Comparison of ENCODE assay signal across 8 mouse cellular contexts in genomic region chr16:94536417-94537158, GRCm38 (mm10). TPM values are rescaled to one million over a fixed set of nuclear protein-coding genes. Genes with fewer than 3 reads are reported as not detected.
A peak's percentile ranks its signal among the peaks of the same experiment; 100 is the strongest.
DNase-seq lines count a peak whose midpoint lies in the region; ATAC-seq and TF ChIP-seq lines count a peak whose summit lies in the region.

No protein-coding gene starts in this region.

- H3K4me3 ChIP-seq in E14TG2a.4 (replicated peaks; ENCODE audit: low read length), result peak overlapping the region; percentile 45; the same call in 1 of the 2 replicates
- no peak overlapping the region for H3K4me3 ChIP-seq in heart, embryonic 15.5 days
- no peak overlapping the region for H3K4me3 ChIP-seq in limb, embryonic 15.5 days
- no peak overlapping the region for H3K4me3 ChIP-seq in hindbrain, embryonic 11.5 days (ENCODE audit: low read depth, low read length)

- H3K36me3 ChIP-seq in E14TG2a.4 (ENCODE audit: insufficient read depth, low read length), result no peaks in the 10 kb centered on the region
- no peaks in the 10 kb centered on the region for H3K36me3 ChIP-seq in heart, embryonic 15.5 days
- H3K36me3 ChIP-seq in limb, embryonic 15.5 days, result no peaks in the 10 kb centered on the region
- no peaks in the 10 kb centered on the region for H3K36me3 ChIP-seq in hindbrain, embryonic 11.5 days (ENCODE audit: control insufficient read depth, insufficient read depth, low read length)

- 0 out of 2 replicates have a peak overlapping the region, but pooled peaks have one; percentile 6 for H3K9ac ChIP-seq in heart, embryonic 15.5 days
- no peak overlapping the region for H3K9ac ChIP-seq in limb, embryonic 15.5 days
- no peak overlapping the region for H3K9ac ChIP-seq in hindbrain, embryonic 11.5 days (ENCODE audit: low read depth, low read length)

- no peaks in the 10 kb centered on the region for H3K9me3 ChIP-seq in E14TG2a.4 (ENCODE audit: low read length)
- no peaks in the 10 kb centered on the region for H3K9me3 ChIP-seq in heart, embryonic 15.5 days (replicated peaks)
- no peaks in the 10 kb centered on the region for H3K9me3 ChIP-seq in limb, embryonic 15.5 days
- no peaks in the 10 kb centered on the region for H3K9me3 ChIP-seq in hindbrain, embryonic 11.5 days (ENCODE audit: control insufficient read depth, low read length)

- 64% methylated on average over 7 of the region's 7 CpGs for WGBS in heart, embryonic 15.5 days
- WGBS in limb, embryonic 15.5 days, result 44% methylated on average over 7 of the region's 7 CpGs
- 74% methylated on average over 7 of the region's 7 CpGs for WGBS in hindbrain, embryonic 11.5 days

- ATAC-seq in heart, embryonic 15.5 days (replicated peaks; ENCODE audit: insufficient number of reproducible peaks, insufficient read depth, low FRiP score, low read depth), result no peak
- 0 out of 2 replicates have a peak, but pooled peaks have one; percentile 40 for ATAC-seq in limb, embryonic 15.5 days (ENCODE audit: insufficient number of reproducible peaks, low FRiP score, low TSS enrichment, low read depth)
- no peak for ATAC-seq in hindbrain, embryonic 11.5 days (ENCODE audit: low FRiP score)
- no peak for ATAC-seq in CD4-positive, CD25-positive, alpha-beta regulatory T cell, adult 4 months

- H3K4me2 ChIP-seq in heart, embryonic 15.5 days, result no peak overlapping the region
- H3K4me2 ChIP-seq in limb, embryonic 15.5 days, result no peak overlapping the region
- H3K4me2 ChIP-seq in hindbrain, embryonic 11.5 days (replicated peaks; ENCODE audit: low read depth, low read length), result no peak overlapping the region

- no peak for TF ChIP-seq CTCF in E14TG2a.4 (conservative IDR thresholded peaks at IDR 0.05; ENCODE audit: low read length)

- H3K27ac ChIP-seq in heart, embryonic 15.5 days, result peak overlapping the region; percentile 39
- H3K27ac ChIP-seq in limb, embryonic 15.5 days, result no peak overlapping the region
- no peak overlapping the region for H3K27ac ChIP-seq in hindbrain, embryonic 11.5 days (ENCODE audit: low read depth, low read length)

- DNase-seq in cerebellum, adult 11-12 months, result peak; percentile 61
- DNase-seq in neural tube, embryonic 10.5 days (ENCODE audit: extremely low spot score, low spot score), result no peak
- no peak for DNase-seq in hindbrain, embryonic 11.5 days (ENCODE audit: low spot score)
- no peak for DNase-seq in left cerebral cortex, adult 8-10 months (ENCODE audit: low spot score in 2 of 2)

- H3K27me3 ChIP-seq in E14TG2a.4 (ENCODE audit: insufficient read depth, low read length), result peaks cover 10% of the 10 kb centered on the region
- H3K27me3 ChIP-seq in heart, embryonic 15.5 days, result no peaks in the 10 kb centered on the region
- no peaks in the 10 kb centered on the region for H3K27me3 ChIP-seq in limb, embryonic 15.5 days
- H3K27me3 ChIP-seq in hindbrain, embryonic 11.5 days (ENCODE audit: control insufficient read depth, insufficient read depth, low read length), result no peaks in the 10 kb centered on the region

- peaks cover 45% of the 10 kb centered on the region for H3K4me1 ChIP-seq in E14TG2a.4 (replicated peaks; ENCODE audit: low read depth, low read length)
- H3K4me1 ChIP-seq in heart, embryonic 15.5 days (replicated peaks), result peaks cover 18% of the 10 kb centered on the region
- H3K4me1 ChIP-seq in limb, embryonic 15.5 days, result peaks cover 11% of the 10 kb centered on the region; the same call in 1 of the 2 replicates
- no peaks in the 10 kb centered on the region for H3K4me1 ChIP-seq in hindbrain, embryonic 11.5 days (replicated peaks; ENCODE audit: control insufficient read depth, insufficient read depth, low read length)

RNA-seq across cellular contexts. Expression of gene Vps26c, which starts 10.0 kb away (rescaled TPM):
- 41.0 and 49.6 TPM in 2 replicates for polyA plus RNA-seq in heart, embryonic 15.5 days (2015; fragmentation: Nextera tagmentation; extraction: Ambion mirVana)
- polyA plus RNA-seq in limb, embryonic 15.5 days (2015; fragmentation: Nextera tagmentation; extraction: Ambion mirVana), result 54.9 and 61.3 TPM in 2 replicates
- polyA plus RNA-seq in hindbrain, embryonic 11.5 days (2014; fragmentation: Nextera tagmentation; extraction: Ambion mirVana), result 66.8 and 74.2 TPM in 2 replicates
- polyA plus RNA-seq in CD4-positive, CD25-positive, alpha-beta regulatory T cell, adult 4 months (2017; shearing (Covaris generic)), result 10 to 100 TPM; 89.2 to 95.1 TPM
- 10 to 100 TPM; 32.4 to 44.2 (median 39.2) TPM for total RNA-seq in left cerebral cortex, adult 8-10 months (2022)

RNA-seq across cellular contexts. Expression of gene Dyrk1a, which starts 33.2 kb away (rescaled TPM):
- polyA plus RNA-seq in heart, embryonic 15.5 days (2015; fragmentation: Nextera tagmentation; extraction: Ambion mirVana), result 7.1 and 7.3 TPM in 2 replicates
- 7.5 and 8.3 TPM in 2 replicates for polyA plus RNA-seq in limb, embryonic 15.5 days (2015; fragmentation: Nextera tagmentation; extraction: Ambion mirVana)
- polyA plus RNA-seq in hindbrain, embryonic 11.5 days (2014; fragmentation: Nextera tagmentation; extraction: Ambion mirVana), result 11.9 and 17.5 TPM in 2 replicates
- 10 to 100 TPM; 24.2 to 26.6 TPM for polyA plus RNA-seq in CD4-positive, CD25-positive, alpha-beta regulatory T cell, adult 4 months (2017; shearing (Covaris generic))
- total RNA-seq in left cerebral cortex, adult 8-10 months (2022), result 100 to 1,000 TPM in 2 of 4 experiments, 10 to 100 TPM in 2; 92.8 to 110 (median 102) TPM
